14 mouse cellular contexts compared by ENCODE assay signal in genomic region chr8:70564696-70565235, GRCm38 (mm10). TPM values are rescaled to one million over a fixed set of nuclear protein-coding genes. Genes with fewer than 3 reads are reported as not detected.
DNase-seq lines count a peak whose midpoint lies in the region; ATAC-seq and TF ChIP-seq lines count a peak whose summit lies in the region.
"Had no signal": no experiment of that assay in that cellular context is flagged by ENCODE, and none has a peak within 500 bp of the region (broad histone marks: within the 10 kb centered on the region; RNA-seq: fewer than 3 reads in every experiment).

No protein-coding gene starts in this region.

- H3K27me3 ChIP-seq in heart, embryonic 13.5 days (replicated peaks) = no peaks in the 10 kb centered on the region
- no peaks in the 10 kb centered on the region for H3K27me3 ChIP-seq in Patski
- H3K27me3 ChIP-seq in limb, embryonic 10.5 days (ENCODE audit: low read depth, poor library complexity, severe bottlenecking) = no peaks in the 10 kb centered on the region
- no peaks in the 10 kb centered on the region for H3K27me3 ChIP-seq in forebrain, embryonic 14.5 days (replicated peaks; ENCODE audit: control insufficient read depth, insufficient read depth, low read length)
- H3K27me3 ChIP-seq: hindbrain, embryonic 12.5 days had no signal

- TF ChIP-seq CTCF in Patski (IDR thresholded peaks at IDR 0.05) = no peak

- H3K27ac ChIP-seq in heart, embryonic 13.5 days (replicated peaks) = peak overlapping the region; percentile 26
- H3K27ac ChIP-seq in limb, embryonic 10.5 days = 0 out of 2 replicates have a peak overlapping the region, but pooled peaks have one; percentile 15
- H3K27ac ChIP-seq in forebrain, embryonic 14.5 days (ENCODE audit: low read depth, low read length) = no peak overlapping the region
- H3K27ac ChIP-seq: hindbrain, embryonic 12.5 days; midbrain, embryonic 10.5 days had no signal

- H3K4me3 ChIP-seq in heart, embryonic 13.5 days = no peak overlapping the region
- no peak overlapping the region for H3K4me3 ChIP-seq in limb, embryonic 10.5 days
- no peak overlapping the region for H3K4me3 ChIP-seq in forebrain, embryonic 14.5 days (ENCODE audit: low read depth, low read length)
- H3K4me3 ChIP-seq: hindbrain, embryonic 12.5 days; midbrain, embryonic 10.5 days had no signal

- in situ Hi-C loops in Patski (cut with MboI; ENCODE audit: low pct_unique_long_range_greater_than_20kb) = no loop called here

- 65% methylated on average over 3 of the region's 3 CpGs for WGBS in heart, embryonic 13.5 days
- WGBS in limb, embryonic 10.5 days = 78% methylated on average over 3 of the region's 3 CpGs
- 77% methylated on average over 3 of the region's 3 CpGs for WGBS in forebrain, embryonic 14.5 days

- H3K9me3 ChIP-seq in heart, embryonic 13.5 days = no peaks in the 10 kb centered on the region
- H3K9me3 ChIP-seq in limb, embryonic 10.5 days (replicated peaks) = no peaks in the 10 kb centered on the region
- H3K9me3 ChIP-seq in forebrain, embryonic 14.5 days (replicated peaks; ENCODE audit: control insufficient read depth, low read length) = no peaks in the 10 kb centered on the region
- H3K9me3 ChIP-seq: hindbrain, embryonic 12.5 days; midbrain, embryonic 10.5 days had no signal

- no peaks in the 10 kb centered on the region for H3K36me3 ChIP-seq in heart, embryonic 13.5 days
- H3K36me3 ChIP-seq in limb, embryonic 10.5 days = 0 out of 2 replicates have a peak, but pooled peaks cover 3% of the 10 kb centered on the region
- no peaks in the 10 kb centered on the region for H3K36me3 ChIP-seq in forebrain, embryonic 14.5 days (ENCODE audit: control insufficient read depth, insufficient read depth, low read length)

- H3K4me1 ChIP-seq in heart, embryonic 13.5 days = peaks cover 70% of the 10 kb centered on the region
- H3K4me1 ChIP-seq in limb, embryonic 10.5 days = peaks cover 24% of the 10 kb centered on the region
- H3K4me1 ChIP-seq in forebrain, embryonic 14.5 days (ENCODE audit: control insufficient read depth, insufficient read depth, low read length) = no peaks in the 10 kb centered on the region

- CTCF ChIA-PET in Patski (lab: Charles Lee) = interaction anchor here (1.1 to 1.8 kb wide), 7 partner anchors 9 to 39 kb away, joined by 3 to 8 read pairs (median 3); no protein-coding TSS in a partner anchor

- ATAC-seq in heart, embryonic 13.5 days (ENCODE audit: extremely low read depth, insufficient number of reproducible peaks, low FRiP score, low TSS enrichment) = no peak
- ATAC-seq in Patski = peak; percentile 17
- no peak for ATAC-seq in forebrain, embryonic 14.5 days
- ATAC-seq: CD4-positive, CD25-positive, alpha-beta regulatory T cell, adult 4 months; forebrain, embryonic 16.5 days had no signal

- H3K4me2 ChIP-seq in heart, embryonic 13.5 days = no peak overlapping the region
- H3K4me2 ChIP-seq in forebrain, embryonic 14.5 days (ENCODE audit: low read length) = no peak overlapping the region
- H3K4me2 ChIP-seq: hindbrain, embryonic 12.5 days had no signal

- peak overlapping the region; percentile 51; the same call in 1 of the 2 replicates for H3K9ac ChIP-seq in heart, embryonic 13.5 days
- no peak overlapping the region for H3K9ac ChIP-seq in forebrain, embryonic 14.5 days (ENCODE audit: low read length)
- H3K9ac ChIP-seq: hindbrain, embryonic 12.5 days had no signal

- DNase-seq in heart, adult 8-10 months (ENCODE audit: low spot score) = no peak
- peak; percentile 48 to 67 for DNase-seq in lung, adult 18-20 months
- DNase-seq in lung, postnatal 4 days = no peak
- no peak for DNase-seq in Patski (ENCODE audit: low read depth, low spot score)
- DNase-seq in limb, embryonic 10.5 days (ENCODE audit: low spot score) = no peak
- no peak for DNase-seq in forebrain, embryonic 14.5 days (ENCODE audit: low spot score)
- DNase-seq: cerebellum, adult 11-12 months; gastrocnemius, postnatal 36 days; lung, adult 2 months had no signal

- POLR2A ChIA-PET in Patski (lab: Charles Lee) = interaction anchor here (0.8 to 1.6 kb wide), 3 partner anchors 9 to 12 kb away, joined by 3 to 4 read pairs (median 3); no protein-coding TSS in a partner anchor

RNA-seq across cellular contexts. Expression of gene Ell, which starts 25.5 kb away (rescaled TPM):
- 11.6 and 12.5 TPM in 2 replicates for polyA plus RNA-seq in heart, embryonic 13.5 days (2015; fragmentation: Nextera tagmentation; extraction: Ambion mirVana)
- 10 to 100 TPM in 3 of 4 experiments, 1 to 10 TPM in 1; 9.3 to 12.4 (median 10.6) TPM for total RNA-seq in heart, adult 8-10 months (2022)
- 26.1 TPM for polyA plus RNA-seq in Patski (2021)
- 20.9 and 26.1 TPM in 2 replicates for polyA plus RNA-seq in limb, embryonic 10.5 days (2016; fragmentation: Nextera tagmentation; extraction: Ambion mirVana)
- 15.1 TPM in 2 replicates for polyA plus RNA-seq in forebrain, embryonic 14.5 days (2014; fragmentation: Nextera tagmentation; extraction: Ambion mirVana)

RNA-seq across cellular contexts. Expression of gene Isyna1, which starts 29.4 kb away (rescaled TPM):
- 135 and 145 TPM in 2 replicates for polyA plus RNA-seq in heart, embryonic 13.5 days (2015; fragmentation: Nextera tagmentation; extraction: Ambion mirVana)
- total RNA-seq in heart, adult 8-10 months (2022) = 10 to 100 TPM; 15.5 to 37.5 (median 23.7) TPM
- 6.4 TPM for polyA plus RNA-seq in Patski (2021)
- 214 and 225 TPM in 2 replicates for polyA plus RNA-seq in limb, embryonic 10.5 days (2016; fragmentation: Nextera tagmentation; extraction: Ambion mirVana)
- polyA plus RNA-seq in forebrain, embryonic 14.5 days (2014; fragmentation: Nextera tagmentation; extraction: Ambion mirVana) = 59.0 and 75.1 TPM in 2 replicates

RNA-seq across cellular contexts. Expression of gene Kxd1, which starts 37.0 kb away (rescaled TPM):
- 65.8 and 71.2 TPM in 2 replicates for polyA plus RNA-seq in heart, embryonic 13.5 days (2015; fragmentation: Nextera tagmentation; extraction: Ambion mirVana)
- total RNA-seq in heart, adult 8-10 months (2022) = 100 to 1,000 TPM in 3 of 4 experiments, 10 to 100 TPM in 1; 97.9 to 114 (median 103) TPM
- 81.4 TPM for polyA plus RNA-seq in Patski (2021)
- 45.4 and 46.6 TPM in 2 replicates for polyA plus RNA-seq in limb, embryonic 10.5 days (2016; fragmentation: Nextera tagmentation; extraction: Ambion mirVana)
- 49.1 and 57.9 TPM in 2 replicates for polyA plus RNA-seq in forebrain, embryonic 14.5 days (2014; fragmentation: Nextera tagmentation; extraction: Ambion mirVana)

RNA-seq across cellular contexts. Expression of gene Fkbp8, which starts 37.2 kb away (rescaled TPM):
- 240 and 251 TPM in 2 replicates for polyA plus RNA-seq in heart, embryonic 13.5 days (2015; fragmentation: Nextera tagmentation; extraction: Ambion mirVana)
- 100 to 1,000 TPM; 135 to 145 (median 137) TPM for total RNA-seq in heart, adult 8-10 months (2022)
- 278 TPM for polyA plus RNA-seq in Patski (2021)
- polyA plus RNA-seq in limb, embryonic 10.5 days (2016; fragmentation: Nextera tagmentation; extraction: Ambion mirVana) = 297 and 310 TPM in 2 replicates
- 363 and 380 TPM in 2 replicates for polyA plus RNA-seq in forebrain, embryonic 14.5 days (2014; fragmentation: Nextera tagmentation; extraction: Ambion mirVana)

RNA-seq across cellular contexts. Expression of gene Ssbp4, which starts 43.9 kb away (rescaled TPM):
- polyA plus RNA-seq in heart, embryonic 13.5 days (2015; fragmentation: Nextera tagmentation; extraction: Ambion mirVana) = 63.3 and 70.9 TPM in 2 replicates
- total RNA-seq in heart, adult 8-10 months (2022) = 10 to 100 TPM; 29.1 to 34.1 (median 31.3) TPM
- polyA plus RNA-seq in Patski (2021) = 253 TPM
- 164 and 182 TPM in 2 replicates for polyA plus RNA-seq in limb, embryonic 10.5 days (2016; fragmentation: Nextera tagmentation; extraction: Ambion mirVana)
- 135 and 147 TPM in 2 replicates for polyA plus RNA-seq in forebrain, embryonic 14.5 days (2014; fragmentation: Nextera tagmentation; extraction: Ambion mirVana)

Comparison
In these comparisons a context has a peak if more than half of its experiments do, and no peak if none do; other contexts are left out.
1. DNase-seq: peak in lung, adult 18-20 months (2 of 2); none in heart, adult 8-10 months (single experiment), lung, postnatal 4 days (0 of 2), Patski (single experiment), limb, embryonic 10.5 days (single experiment) and forebrain, embryonic 14.5 days (single experiment).